Mouse (Mus musculus) ES-Bruce4 (cell line): Measurements from ENCODE around the gene Clca2.

Experiments
- CTCF ChIP-seq: IDR thresholded peaks from one replicate; pipeline ENCODE4 v1.8.1; 2011; ENCODE audit warnings: low read depth, low read length
- EP300 ChIP-seq: IDR thresholded peaks from 2 replicates; pipeline ENCODE4 v1.6.1; 2011; ENCODE audit warnings: low read depth, low read length; ENCODE audit not compliant: insufficient read depth

GRCm38 (mm10) chr3:145126618-145127017, 27.4 kb upstream of the Clca2 start:
- no peak for TF ChIP-seq EP300
- TF ChIP-seq CTCF: no peak
